Mouse (Mus musculus) MEL (cell line): ENCODE measurements at regions not wholly inside any gene's neighbourhood (a gene's known extent, or its start where the extent isn't known, plus 50 kb on each side); places are given as distances from the start of the nearest gene placed in this dataset.
"Not testable (repeated sequence)": the region's sequence is repeated elsewhere in the genome, so short reads cannot be mapped to it uniquely, and the experiment has no call there.

Source experiments
- DNase-seq: peaks from one replicate; pipeline ENCODE4 v3.0.0; 2011; ENCODE audit warnings: low read depth, low spot score
- H3K27ac ChIP-seq: 2 replicates; pipeline ENCODE4 v1.5.1; 2012; ENCODE audit warnings: low read depth, mild to moderate bottlenecking, control low read depth, low read length, moderate library complexity; ENCODE audit not compliant: control insufficient read depth
- H3K27me3 ChIP-seq, 2 experiments: fragments of 150-350 bp in 1 of 2; sonication (generic) in 1 of 2; 2 replicates each; pipeline ENCODE4 v1.6.1; 2012; ENCODE audit warnings: low read length in 2 of 2, mild to moderate bottlenecking in 2 of 2, improper control_type of control experiment in 1 of 2, moderate library complexity in 1 of 2; ENCODE audit not compliant: insufficient read depth in 2 of 2, control insufficient read depth in 1 of 2
- H3K36me3 ChIP-seq, 2 experiments: 2 replicates each; pipeline ENCODE4 v1.6.1; 2012 to 2014; ENCODE audit warnings: low read length in 2 of 2, improper control_type of control experiment in 1 of 2, inconsistent platforms in 1 of 2, mild to moderate bottlenecking in 1 of 2; ENCODE audit not compliant: insufficient read depth in 2 of 2, control insufficient read depth in 1 of 2
- H3K4me1 ChIP-seq, 2 experiments: fragments of 150-350 bp in 1 of 2; sonication (generic) in 1 of 2; 2 replicates each; pipeline ENCODE4 v1.6.1; 2012; ENCODE audit warnings: low read length in 2 of 2, improper control_type of control experiment in 1 of 2, mild to moderate bottlenecking in 1 of 2; ENCODE audit not compliant: insufficient read depth in 2 of 2, control insufficient read depth in 1 of 2
- H3K4me3 ChIP-seq, 2 experiments: fragments of 150-350 bp in 1 of 2; sonication (generic) in 1 of 2; 2 replicates each; pipeline ENCODE4 v1.5.1; 2012; ENCODE audit warnings: low read depth in 2 of 2, low read length in 2 of 2, mild to moderate bottlenecking in 2 of 2, moderate library complexity in 2 of 2, control low read depth in 1 of 2, improper control_type of control experiment in 1 of 2; ENCODE audit not compliant: control insufficient read depth in 1 of 2, insufficient read depth in 1 of 2
- H3K79me2 ChIP-seq: 2 replicates; pipeline ENCODE4 v1.6.1; 2012; ENCODE audit warnings: mild to moderate bottlenecking, low read length, moderate library complexity; ENCODE audit not compliant: control insufficient read depth, poor library complexity, insufficient read depth
- H3K9ac ChIP-seq: 2 replicates; pipeline ENCODE4 v1.6.1; 2012; ENCODE audit warnings: low read depth, mild to moderate bottlenecking, control low read depth, low read length, moderate library complexity; ENCODE audit not compliant: control insufficient read depth, poor library complexity, severe bottlenecking
- H3K9me3 ChIP-seq: fragments of 150-350 bp; sonication (generic); replicated peaks from 2 replicates; pipeline ENCODE4 v1.6.1; 2012; ENCODE audit warnings: mild to moderate bottlenecking, low read length, improper control_type of control experiment, moderate library complexity; ENCODE audit not compliant: insufficient read depth
- BHLHE40 ChIP-seq: IDR thresholded peaks from 2 replicates; pipeline ENCODE4 v1.6.1; 2012; ENCODE audit warnings: low read depth, mild to moderate bottlenecking, inconsistent platforms, low read length, improper control_type of control experiment, borderline replicate concordance
- ETS1 ChIP-seq: IDR thresholded peaks from 2 replicates; pipeline ENCODE4 v1.6.1; 2012; ENCODE audit warnings: low read depth, mild to moderate bottlenecking, inconsistent platforms, low read length, improper control_type of control experiment, moderate library complexity
- GABPA ChIP-seq: IDR thresholded peaks from 2 replicates; pipeline ENCODE4 v1.6.1; 2012; ENCODE audit warnings: low read depth, mild to moderate bottlenecking, inconsistent platforms, low read length, improper control_type of control experiment, moderate library complexity
- GATA1 ChIP-seq: IDR thresholded peaks from 2 replicates; pipeline ENCODE4 v1.6.1; 2011; ENCODE audit warnings: low read depth, low read length, improper control_type of control experiment
- HCFC1 ChIP-seq: IDR thresholded peaks from 2 replicates; pipeline ENCODE4 v1.6.1; 2012; ENCODE audit warnings: low read depth, mild to moderate bottlenecking, inconsistent platforms, low read length, improper control_type of control experiment, moderate library complexity
- MAZ ChIP-seq: IDR thresholded peaks from 2 replicates; pipeline ENCODE4 v1.6.1; 2012; ENCODE audit warnings: low read depth, mild to moderate bottlenecking, inconsistent platforms, low read length, improper control_type of control experiment
- MYB ChIP-seq: IDR thresholded peaks from 2 replicates; pipeline ENCODE4 v1.6.1; 2011; ENCODE audit warnings: mild to moderate bottlenecking, low read depth, low read length, improper control_type of control experiment
- NELFE ChIP-seq: IDR thresholded peaks from 2 replicates; pipeline ENCODE4 v1.6.1; 2011; ENCODE audit warnings: low read depth, low read length, improper control_type of control experiment
- NRF1 ChIP-seq: IDR thresholded peaks from 2 replicates; pipeline ENCODE4 v1.6.1; 2014; ENCODE audit warnings: low read depth, mild to moderate bottlenecking, inconsistent platforms, low read length, improper control_type of control experiment, moderate library complexity; ENCODE audit not compliant: poor library complexity, insufficient read depth, severe bottlenecking
- RAD21 ChIP-seq: IDR thresholded peaks from 2 replicates; pipeline ENCODE4 v1.6.1; 2011; ENCODE audit warnings: mild to moderate bottlenecking, low read depth, low read length, improper control_type of control experiment
- SIN3A ChIP-seq: IDR thresholded peaks from 2 replicates; pipeline ENCODE4 v1.6.1; 2012; ENCODE audit warnings: low read length, improper control_type of control experiment, inconsistent platforms
- TCF12 ChIP-seq: IDR thresholded peaks from 2 replicates; pipeline ENCODE4 v1.6.1; 2014; ENCODE audit warnings: low read depth, mild to moderate bottlenecking, inconsistent platforms, low read length, improper control_type of control experiment, moderate library complexity
- USF2 ChIP-seq, 2 experiments: IDR thresholded peaks; 2 replicates each; pipeline ENCODE4 v1.6.1; 2011 to 2012; ENCODE audit warnings: improper control_type of control experiment in 2 of 2, low read length in 2 of 2, borderline replicate concordance in 1 of 2, inconsistent platforms in 1 of 2, low read depth in 1 of 2, mild to moderate bottlenecking in 1 of 2; ENCODE audit not compliant: insufficient read depth in 1 of 2
- ZC3H11A ChIP-seq: IDR thresholded peaks from 2 replicates; pipeline ENCODE4 v1.6.1; 2012; ENCODE audit warnings: low read depth, mild to moderate bottlenecking, inconsistent platforms, low read length, improper control_type of control experiment
- ZNF384 ChIP-seq: IDR thresholded peaks from 2 replicates; pipeline ENCODE4 v1.6.1; 2012; ENCODE audit warnings: low read depth, mild to moderate bottlenecking, inconsistent platforms, low read length, improper control_type of control experiment

DNA sequence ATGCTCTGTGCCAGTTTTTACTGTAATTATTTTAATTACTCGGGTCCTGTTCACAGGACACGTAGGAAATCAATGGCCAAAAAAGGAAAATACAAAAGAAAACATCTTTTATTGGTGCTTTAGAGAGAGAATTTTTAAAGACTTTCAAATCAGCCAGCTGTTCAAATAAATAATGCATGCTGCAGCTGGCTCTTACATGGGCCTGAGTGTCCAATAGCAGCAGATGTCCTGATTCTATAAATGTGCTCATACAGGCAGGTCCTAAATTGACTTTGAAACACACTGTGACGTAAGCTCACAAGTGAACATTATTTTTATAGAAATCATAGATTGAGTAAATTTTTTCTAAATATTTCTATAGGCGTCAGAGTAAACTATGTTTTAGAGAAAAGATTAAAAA is 78.5 kb upstream of the Thsd7a start:
- no peak for DNase-seq
- Histone ChIP-seq H3K79me2 (no peaks in the 10 kb centered on the region), H3K27ac (no peak overlapping the region), H3K9me3 (no peaks in the 10 kb centered on the region), H3K4me3 (no peak overlapping the region), H3K4me1 (no peaks in the 10 kb centered on the region), H3K36me3 (no peaks in the 10 kb centered on the region), H3K9ac (no peak overlapping the region), H3K27me3 (no peaks in the 10 kb centered on the region)
- TF ChIP-seq GATA1 (no peak), USF2 (IDR thresholded peaks at IDR 0.05; ENCODE audit: borderline replicate concordance in 1 of 2, insufficient read depth in 1 of 2, low read depth in 1 of 2, low read length in 2 of 2) (no peak), MAZ (no peak), NRF1 (no peak), SIN3A (no peak), ZNF384 (no peak), HCFC1 (no peak), ZC3H11A (no peak), MYB (no peak), ETS1 (no peak), NELFE (no peak)

DNA sequence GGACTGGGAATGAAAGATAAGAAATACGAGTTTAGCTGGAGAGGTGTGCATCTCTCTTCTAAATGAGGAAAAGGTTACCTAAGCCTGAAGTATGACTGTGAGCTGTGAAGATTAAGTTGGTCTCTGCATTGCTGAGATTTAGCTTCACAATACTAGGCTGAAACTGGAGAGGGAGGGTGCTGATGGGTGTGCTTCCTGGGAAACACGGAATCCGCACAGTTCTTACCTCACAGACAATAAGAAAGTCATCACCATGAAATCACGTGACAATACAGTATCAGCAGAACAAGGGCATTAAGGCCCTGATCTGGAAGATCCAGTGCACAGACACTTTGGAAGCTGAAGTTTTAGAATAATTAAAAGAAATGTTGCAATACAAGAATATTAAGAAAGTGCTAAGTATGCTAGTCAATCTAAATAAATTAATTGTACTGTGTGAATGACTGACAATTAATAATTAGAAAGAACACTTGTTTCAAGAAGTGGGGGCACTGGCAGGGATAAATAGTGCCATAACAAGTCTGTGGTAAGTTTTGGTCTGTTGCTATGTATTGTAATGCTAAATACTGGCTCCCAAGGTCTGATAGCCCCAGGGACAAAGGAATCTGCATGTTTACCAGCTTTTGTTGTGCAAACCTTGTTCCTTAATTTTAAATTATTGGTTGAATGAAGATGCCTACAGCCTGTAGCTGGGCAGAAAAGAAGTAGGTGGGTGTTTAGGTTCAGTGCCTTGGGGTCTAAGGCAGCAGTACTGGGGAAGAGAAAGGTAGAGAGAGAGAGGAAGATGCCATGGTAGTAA is 66.0 kb upstream of the Thsd7a start:
- no peaks in the 10 kb centered on the region for H3K27me3 ChIP-seq
- H3K36me3 ChIP-seq, result no peaks in the 10 kb centered on the region
- H3K4me3 ChIP-seq, result no peak overlapping the region
- no peak overlapping the region for H3K9ac ChIP-seq
- H3K27ac ChIP-seq, result no peak overlapping the region
- no peak for TF ChIP-seq GABPA
- TF ChIP-seq TCF12, result no peak
- no peak for TF ChIP-seq BHLHE40
- no peak for TF ChIP-seq RAD21
- H3K9me3 ChIP-seq, result no peaks in the 10 kb centered on the region
- DNase-seq, result no peak
- no peaks in the 10 kb centered on the region for H3K79me2 ChIP-seq
- H3K4me1 ChIP-seq, result no peaks in the 10 kb centered on the region

DNA sequence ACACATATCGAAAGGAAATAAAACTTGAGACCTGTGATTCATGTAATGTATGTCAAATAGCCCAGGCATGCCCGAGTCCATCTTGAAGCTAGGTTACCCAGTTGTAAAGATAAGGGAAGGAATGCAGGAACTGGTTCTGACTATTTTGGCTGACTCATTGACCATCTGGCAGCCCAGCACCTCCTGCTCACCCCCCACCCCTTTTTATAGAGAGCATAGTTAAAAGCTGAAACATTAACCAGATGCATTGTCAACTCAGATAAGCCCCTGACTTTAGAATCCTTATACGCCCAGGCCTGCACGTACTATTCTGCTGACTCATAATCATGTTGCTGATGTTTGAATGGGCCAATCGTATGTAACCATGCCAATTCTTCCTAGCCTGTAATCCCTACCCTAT is 64.6 kb upstream of the Thsd7a start:
- not testable (repeated sequence) for H3K79me2 ChIP-seq, H3K9me3 ChIP-seq, H3K36me3 ChIP-seq, H3K4me1 ChIP-seq, H3K9ac ChIP-seq, H3K27ac ChIP-seq, H3K27me3 ChIP-seq, H3K4me3 ChIP-seq
- DNase-seq, result peak; percentile 21
